Mouse (Mus musculus) liver, embryonic 15.5 days (tissue): ENCODE data around the gene Olfr520. TPM values are rescaled to one million over a fixed set of nuclear protein-coding genes. Genes with fewer than 3 reads are reported as not detected.

Experiments
- ATAC-seq: fragments of 200-750 bp; cut with Nextera tagmentation; 2 replicates; pipeline ENCODE4 v1.8.0; 2017; ENCODE audit warnings: moderate number of reproducible peaks, mild to moderate bottlenecking, moderate library complexity; ENCODE audit not compliant: insufficient read depth
- H3K27ac ChIP-seq: fragments of 300-500 bp; sonication (generic); replicated peaks from 2 replicates; pipeline ENCODE4 v1.5.1; 2015; ENCODE audit warnings: mild to moderate bottlenecking, inconsistent platforms
- H3K27me3 ChIP-seq: fragments of 300-500 bp; sonication (generic); 2 replicates; pipeline ENCODE4 v1.6.1; 2015; ENCODE audit warnings: mild to moderate bottlenecking, inconsistent platforms
- H3K36me3 ChIP-seq: fragments of 300-500 bp; sonication (generic); replicated peaks from 2 replicates; pipeline ENCODE4 v1.6.1; 2015; ENCODE audit warnings: moderate library complexity, mild to moderate bottlenecking, inconsistent platforms
- H3K4me1 ChIP-seq: fragments of 300-500 bp; sonication (generic); replicated peaks from 2 replicates; pipeline ENCODE4 v1.6.1; 2015; ENCODE audit warnings: inconsistent platforms
- H3K4me2 ChIP-seq: fragments of 300-500 bp; sonication (generic); 2 replicates; pipeline ENCODE4 v1.6.1; 2015; ENCODE audit warnings: moderate library complexity, mild to moderate bottlenecking, inconsistent platforms
- H3K4me3 ChIP-seq: fragments of 300-500 bp; sonication (generic); replicated peaks from 2 replicates; pipeline ENCODE4 v1.5.1; 2015; ENCODE audit warnings: mild to moderate bottlenecking, inconsistent platforms
- H3K9ac ChIP-seq: fragments of 300-500 bp; sonication (generic); 2 replicates; pipeline ENCODE4 v1.6.1; 2015; ENCODE audit warnings: moderate library complexity, mild to moderate bottlenecking, inconsistent platforms
- H3K9me3 ChIP-seq: fragments of 300-500 bp; sonication (generic); replicated peaks from 2 replicates; pipeline ENCODE4 v1.6.1; 2016; ENCODE audit warnings: inconsistent platforms
- WGBS: fragments of 180-500 bp; shearing (Covaris S2); methylation state at CpG from one replicate; pipeline ENCODE4 v1.1.7; 2015; ENCODE audit warnings: mixed read lengths; ENCODE audit not compliant: insufficient replicate concordance; 5-methylcytosine and 5-hydroxymethylcytosine counted together
- polyA plus RNA-seq: library from polyadenylated mRNA; unstranded; fragments of >200 nt; fragmentation: Nextera tagmentation; extraction: Ambion mirVana; gene quantifications from 2 replicates; pipeline ENCODE4 v1.2.1, GENCODE M21; 2015

The Olfr520 gene
- polyA plus RNA-seq, 1 experiment from 2014 or later, result not detected

- Histone ChIP-seq H3K27ac (no peak overlapping the region), H3K4me1 (no peaks in the 10 kb centered on the region), H3K4me3 (no peak overlapping the region), H3K9ac (no peak overlapping the region), H3K4me2 (no peak overlapping the region), H3K36me3 (no peaks in the 10 kb centered on the region), H3K27me3 (no peaks in the 10 kb centered on the region), H3K9me3 (no peaks in the 10 kb centered on the region)
- ATAC-seq, result no peak
- 48% methylated on average over 4 of the region's 4 CpGs for WGBS
Observed at GRCm38 (mm10) chr7:99700641-99701040, 29.4 kb upstream of the Olfr520 start.

GRCm38 (mm10) chr7:99702201-99702600 lies 27.9 kb upstream of the Olfr520 start:
- Histone ChIP-seq H3K27ac (no peak overlapping the region), H3K27me3 (no peaks in the 10 kb centered on the region), H3K36me3 (no peaks in the 10 kb centered on the region), H3K4me2 (no peak overlapping the region), H3K9me3 (no peaks in the 10 kb centered on the region), H3K9ac (no peak overlapping the region), H3K4me3 (no peak overlapping the region), H3K4me1 (no peaks in the 10 kb centered on the region)
- 36% methylated on average over 6 of the region's 6 CpGs for WGBS
- no peak for ATAC-seq

GRCm38 (mm10) chr7:99704736-99705519 lies 25.1 kb upstream of the Olfr520 start:
- Histone ChIP-seq H3K36me3 (no peaks in the 10 kb centered on the region), H3K9ac (no peak overlapping the region), H3K4me3 (no peak overlapping the region), H3K27ac (no peak overlapping the region), H3K9me3 (no peaks in the 10 kb centered on the region), H3K4me2 (no peak overlapping the region), H3K4me1 (no peaks in the 10 kb centered on the region), H3K27me3 (peaks cover 14% of the 10 kb centered on the region; the same call in 1 of the 2 replicates)
- ATAC-seq, result no peak
- 62% methylated on average over 3 of the region's 3 CpGs for WGBS

- no peak overlapping the region for H3K9ac ChIP-seq
- no peak for ATAC-seq
- peaks cover 18% of the 10 kb centered on the region; the same call in 1 of the 2 replicates for H3K27me3 ChIP-seq
- no peaks in the 10 kb centered on the region for H3K36me3 ChIP-seq
- H3K4me3 ChIP-seq, result no peak overlapping the region
- H3K4me1 ChIP-seq, result no peaks in the 10 kb centered on the region
- no peak overlapping the region for H3K27ac ChIP-seq
- 15% methylated on average over 4 of the region's 4 CpGs for WGBS
- no peak overlapping the region for H3K4me2 ChIP-seq
- H3K9me3 ChIP-seq, result no peaks in the 10 kb centered on the region
Observed at GRCm38 (mm10) chr7:99706341-99707037, 23.6 kb upstream of the Olfr520 start.

GRCm38 (mm10) chr7:99707038-99707595 lies 23.0 kb upstream of the Olfr520 start:
- no peaks in the 10 kb centered on the region for H3K9me3 ChIP-seq
- 15% methylated on average over 4 of the region's 4 CpGs for WGBS
- H3K36me3 ChIP-seq, result no peaks in the 10 kb centered on the region
- no peak overlapping the region for H3K27ac ChIP-seq
- no peak for ATAC-seq
- H3K4me1 ChIP-seq, result no peaks in the 10 kb centered on the region
- no peak overlapping the region for H3K4me3 ChIP-seq
- no peak overlapping the region for H3K9ac ChIP-seq
- peaks cover 18% of the 10 kb centered on the region; the same call in 1 of the 2 replicates for H3K27me3 ChIP-seq
- H3K4me2 ChIP-seq, result no peak overlapping the region

- H3K4me3 ChIP-seq, result no peak overlapping the region
- H3K4me2 ChIP-seq, result no peak overlapping the region
- WGBS, result 54% methylated on average over 6 of the region's 6 CpGs
- ATAC-seq, result no peak
- peaks cover 18% of the 10 kb centered on the region; the same call in 1 of the 2 replicates for H3K27me3 ChIP-seq
- no peaks in the 10 kb centered on the region for H3K4me1 ChIP-seq
- H3K9ac ChIP-seq, result no peak overlapping the region
- no peaks in the 10 kb centered on the region for H3K36me3 ChIP-seq
- no peaks in the 10 kb centered on the region for H3K9me3 ChIP-seq
- no peak overlapping the region for H3K27ac ChIP-seq
Observed at GRCm38 (mm10) chr7:99707671-99708070, 22.4 kb upstream of the Olfr520 start.

GRCm38 (mm10) chr7:99708301-99708721 lies 21.8 kb upstream of the Olfr520 start:
- Histone ChIP-seq H3K4me1 (no peaks in the 10 kb centered on the region), H3K4me2 (no peak overlapping the region), H3K4me3 (no peak overlapping the region), H3K27ac (no peak overlapping the region), H3K9ac (no peak overlapping the region), H3K9me3 (no peaks in the 10 kb centered on the region), H3K36me3 (no peaks in the 10 kb centered on the region), H3K27me3 (peaks cover 18% of the 10 kb centered on the region; the same call in 1 of the 2 replicates)
- no peak for ATAC-seq
- WGBS, result 60% methylated on average over 8 of the region's 8 CpGs

GRCm38 (mm10) chr7:99708750-99709149 lies 21.3 kb upstream of the Olfr520 start:
- Histone ChIP-seq H3K4me1 (no peaks in the 10 kb centered on the region), H3K4me3 (no peak overlapping the region), H3K4me2 (no peak overlapping the region), H3K36me3 (no peaks in the 10 kb centered on the region), H3K9ac (no peak overlapping the region), H3K27me3 (peaks cover 18% of the 10 kb centered on the region; the same call in 1 of the 2 replicates), H3K27ac (no peak overlapping the region), H3K9me3 (no peaks in the 10 kb centered on the region)
- WGBS, result 47% methylated on average over 5 of the region's 5 CpGs
- no peak for ATAC-seq

- Histone ChIP-seq H3K4me3 (no peak overlapping the region), H3K9me3 (no peaks in the 10 kb centered on the region), H3K4me2 (no peak overlapping the region), H3K36me3 (no peaks in the 10 kb centered on the region), H3K27ac (no peak overlapping the region), H3K4me1 (no peaks in the 10 kb centered on the region), H3K9ac (no peak overlapping the region), H3K27me3 (peaks cover 18% of the 10 kb centered on the region; the same call in 1 of the 2 replicates)
- 50% methylated on average over 7 of the region's 7 CpGs for WGBS
- ATAC-seq, result no peak
Observed at GRCm38 (mm10) chr7:99709992-99710391, 20.1 kb upstream of the Olfr520 start.

- Histone ChIP-seq H3K4me1 (no peaks in the 10 kb centered on the region), H3K36me3 (no peaks in the 10 kb centered on the region), H3K27me3 (peaks cover 18% of the 10 kb centered on the region), H3K9ac (no peak overlapping the region), H3K9me3 (no peaks in the 10 kb centered on the region), H3K4me2 (no peak overlapping the region), H3K27ac (no peak overlapping the region), H3K4me3 (no peak overlapping the region)
- 11% methylated on average over 1 of the region's 1 CpGs for whole genome bisulfite sequencing
- no peak for ATAC-seq
Observed at GRCm38 (mm10) chr7:99710476-99710875, 19.6 kb upstream of the Olfr520 start.

GRCm38 (mm10) chr7:99711166-99711565 lies 18.9 kb upstream of the Olfr520 start, which contains the start of gene Slco2b1:
TSS of gene Slco2b1 (minus strand) at chr7:99711340.
- Histone ChIP-seq H3K27ac (no peak within 1 kb of the TSS), H3K9ac (no peak within 1 kb of the TSS), H3K4me1 (no peaks in the 10 kb centered on the region), H3K27me3 (peaks cover 18% of the 10 kb centered on the region), H3K4me2 (no peak within 1 kb of the TSS), H3K9me3 (no peaks in the 10 kb centered on the region), H3K4me3 (no peak within 1 kb of the TSS), H3K36me3 (no peaks in the 10 kb centered on the region)
- WGBS, result 29% methylated on average over 8 of the region's 8 CpGs
- no peak for ATAC-seq
